Mouse (Mus musculus) olfactory bulb, adult 2 months (tissue): ENCODE measurements around the gene Cdc6. TPM values are rescaled to one million over a fixed set of nuclear protein-coding genes. Genes with fewer than 3 reads are reported as not detected.
"Not testable (repeated sequence)": the region's sequence is repeated elsewhere in the genome, so short reads cannot be mapped to it uniquely, and the experiment has no call there.

ENCODE experiments used
- H3K27ac ChIP-seq: fragments of 200-500 bp; 2 replicates; pipeline ENCODE4 v1.5.1; 2012; ENCODE audit warnings: low read depth, low read length; ENCODE audit not compliant: insufficient read depth
- H3K4me1 ChIP-seq: fragments of 200-500 bp; 2 replicates; pipeline ENCODE4 v1.6.1; 2012; ENCODE audit warnings: low read length; ENCODE audit not compliant: control insufficient read depth, insufficient read depth
- H3K4me3 ChIP-seq: fragments of 200-500 bp; 2 replicates; pipeline ENCODE4 v1.5.1; 2012; ENCODE audit warnings: mild to moderate bottlenecking, low read depth, low read length, moderate library complexity; ENCODE audit not compliant: insufficient read depth
- CTCF ChIP-seq: fragments of 200-500 bp; IDR thresholded peaks from 2 replicates; pipeline ENCODE4 v1.5.1; 2012; ENCODE audit warnings: low read depth, mild to moderate bottlenecking, low read length, moderate library complexity; ENCODE audit not compliant: insufficient read depth
- POLR2A ChIP-seq: fragments of 200-500 bp; IDR thresholded peaks from 2 replicates; pipeline ENCODE4 v1.6.1; 2012; ENCODE audit warnings: mild to moderate bottlenecking, low read depth, low read length, moderate library complexity; ENCODE audit not compliant: insufficient read depth
- WGBS: fragments of 180-500 bp; shearing (Covaris S2); methylation state at CpG from one replicate; pipeline ENCODE4 v1.1.7; 2018; 5-methylcytosine and 5-hydroxymethylcytosine counted together
- polyA plus RNA-seq: library from polyadenylated mRNA; stranded (reverse); fragments of >200 nt; gene quantifications from 2 replicates; pipeline ENCODE4 v1.2.4, GENCODE M21; 2012; ENCODE audit warnings: low replicate concordance; ENCODE audit not compliant: missing spikeins, insufficient read depth, insufficient read length

Gene Cdc6
- polyA plus RNA-seq, 1 experiment = not detected

DNA sequence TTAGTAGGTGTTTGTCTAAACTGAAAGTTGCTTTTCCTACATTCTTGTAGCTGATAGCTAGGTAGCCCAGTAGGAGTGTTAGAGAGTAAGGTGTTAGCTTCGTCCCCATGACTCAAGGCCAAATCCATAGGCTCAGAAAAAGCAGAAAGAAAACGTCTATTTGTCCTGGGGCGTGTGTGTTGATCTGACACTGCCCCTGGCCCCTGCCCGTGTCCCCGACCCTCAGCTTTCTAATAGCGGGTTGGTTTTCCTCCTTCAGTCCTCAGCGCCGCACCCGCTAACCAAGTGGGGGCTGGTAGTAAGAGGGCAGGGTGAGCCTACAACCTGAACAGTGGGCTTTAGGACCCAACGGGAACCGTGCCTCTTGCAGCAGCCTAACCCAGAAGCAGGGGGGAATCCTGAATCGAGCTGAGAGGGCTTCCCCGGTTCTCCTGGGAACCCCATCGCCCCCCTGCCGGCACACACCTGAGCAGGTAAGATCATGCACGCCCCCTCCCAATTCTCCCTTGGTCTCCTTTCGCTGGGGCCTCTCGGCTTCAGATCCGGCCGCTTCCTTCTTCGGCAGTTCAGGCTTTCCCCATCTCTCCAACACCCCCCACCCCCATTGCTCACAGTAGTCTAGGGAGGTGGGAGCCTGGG is 20.0 kb downstream of the Cdc6 start, which contains the start of gene Rara:
TSS of gene Rara (plus strand) at position 381 of the 639 bp plus-strand sequence.
- WGBS = 22% methylated on average over 21 of the region's 21 CpGs
- Histone ChIP-seq H3K4me1 (peaks cover 70% of the 10 kb centered on the region), H3K27ac (0 out of 2 replicates have a peak within 1 kb of the TSS, but pooled peaks have one; percentile 46), H3K4me3 (peak within 1 kb of the TSS; percentile 76)
- TF ChIP-seq CTCF = no peak
- TF ChIP-seq POLR2A = no peak

DNA sequence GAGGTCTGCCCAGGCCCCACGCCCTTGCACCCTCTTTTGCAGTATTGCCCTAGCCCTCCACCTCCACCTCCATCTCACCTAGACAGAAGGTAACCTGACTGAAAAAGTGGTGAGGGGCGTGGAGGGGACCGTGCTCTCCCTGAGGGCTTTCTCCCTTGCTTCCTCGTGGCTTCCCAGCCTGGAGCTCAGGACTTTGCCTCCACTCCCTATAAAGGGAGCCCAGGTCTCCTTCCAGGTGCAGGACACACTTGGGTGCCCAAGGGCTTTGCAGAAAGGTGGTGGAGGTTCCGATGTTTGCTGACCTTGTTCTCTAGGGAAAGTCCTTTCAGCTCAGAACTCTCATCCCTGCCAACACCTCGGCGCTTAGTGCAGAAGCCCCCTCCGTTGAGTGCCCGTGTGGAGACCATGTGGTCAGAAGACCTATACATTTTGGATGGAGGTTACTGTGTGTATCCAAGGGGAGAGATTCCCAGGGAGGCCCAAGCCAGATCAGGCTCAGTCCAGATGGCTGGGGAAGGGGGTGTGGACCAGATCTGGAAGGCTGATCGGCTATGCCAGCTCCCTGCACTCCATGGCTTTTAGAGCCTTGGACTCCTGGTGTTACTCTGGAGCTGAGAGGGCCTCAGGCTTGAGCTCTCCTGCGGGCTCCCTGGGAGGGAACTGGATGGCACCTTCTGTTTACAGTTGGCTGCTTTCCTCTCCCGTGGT is 20.7 kb downstream of the Cdc6 start:
- no peak for TF ChIP-seq CTCF
- no peak for TF ChIP-seq POLR2A
- Histone ChIP-seq H3K27ac (no peak overlapping the region), H3K4me3 (peak overlapping the region; percentile 76), H3K4me1 (peaks cover 72% of the 10 kb centered on the region)
- WGBS = 33% methylated on average over 12 of the region's 12 CpGs

DNA sequence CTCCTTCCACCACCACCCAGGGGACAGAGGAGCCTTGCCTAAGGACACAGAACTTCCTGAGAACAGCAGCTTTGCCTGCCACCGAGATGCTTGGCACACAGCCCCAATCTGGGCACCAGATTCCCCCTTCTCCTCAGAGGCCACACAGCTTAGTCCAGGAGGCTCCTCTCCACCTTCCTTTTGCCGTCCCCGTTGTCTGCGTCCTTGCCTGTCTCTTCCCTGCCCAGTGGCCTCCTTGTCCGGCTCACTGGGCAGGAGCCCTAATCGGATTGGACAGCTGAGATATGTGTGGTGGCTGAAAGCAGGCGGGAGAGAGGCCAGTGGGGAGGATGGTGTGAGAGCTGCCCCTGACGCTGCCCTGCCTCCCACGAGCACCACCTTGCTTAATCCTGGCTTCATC is 21.9 kb downstream of the Cdc6 start:
- peaks cover 69% of the 10 kb centered on the region for H3K4me1 ChIP-seq
- TF ChIP-seq POLR2A = no peak
- no peak for TF ChIP-seq CTCF
- H3K27ac ChIP-seq = no peak overlapping the region
- no peak overlapping the region for H3K4me3 ChIP-seq
- 47% methylated on average over 9 of the region's 9 CpGs for WGBS

DNA sequence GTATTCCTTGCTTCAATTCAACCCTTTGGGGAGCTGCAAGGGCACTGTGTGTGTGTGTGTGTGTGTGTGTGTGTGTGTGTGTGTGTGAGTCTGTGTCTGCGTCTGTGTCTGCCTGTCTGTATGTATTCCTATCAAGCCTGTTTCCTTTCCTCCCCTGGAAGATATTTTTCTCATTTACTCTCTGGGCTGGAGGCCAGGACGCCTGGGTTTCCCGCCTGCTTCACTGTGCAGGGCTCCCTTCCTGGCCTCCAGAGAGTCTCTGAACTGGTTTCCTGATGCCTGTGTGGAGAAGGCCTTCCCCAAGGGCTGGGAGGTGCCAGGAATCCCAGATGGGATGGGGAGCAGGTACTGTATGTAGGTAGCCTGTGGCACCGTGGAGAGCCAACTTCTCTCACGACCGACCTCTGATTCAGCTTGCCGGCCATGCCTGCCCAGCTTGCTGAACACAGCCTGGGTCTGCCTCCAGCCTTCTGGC is 22.6 kb downstream of the Cdc6 start:
- 54% methylated on average over 7 of the region's 7 CpGs for WGBS
- Histone ChIP-seq H3K4me3 (no peak overlapping the region), H3K4me1 (peaks cover 62% of the 10 kb centered on the region), H3K27ac (no peak overlapping the region)
- TF ChIP-seq POLR2A (no peak), CTCF (no peak)

DNA sequence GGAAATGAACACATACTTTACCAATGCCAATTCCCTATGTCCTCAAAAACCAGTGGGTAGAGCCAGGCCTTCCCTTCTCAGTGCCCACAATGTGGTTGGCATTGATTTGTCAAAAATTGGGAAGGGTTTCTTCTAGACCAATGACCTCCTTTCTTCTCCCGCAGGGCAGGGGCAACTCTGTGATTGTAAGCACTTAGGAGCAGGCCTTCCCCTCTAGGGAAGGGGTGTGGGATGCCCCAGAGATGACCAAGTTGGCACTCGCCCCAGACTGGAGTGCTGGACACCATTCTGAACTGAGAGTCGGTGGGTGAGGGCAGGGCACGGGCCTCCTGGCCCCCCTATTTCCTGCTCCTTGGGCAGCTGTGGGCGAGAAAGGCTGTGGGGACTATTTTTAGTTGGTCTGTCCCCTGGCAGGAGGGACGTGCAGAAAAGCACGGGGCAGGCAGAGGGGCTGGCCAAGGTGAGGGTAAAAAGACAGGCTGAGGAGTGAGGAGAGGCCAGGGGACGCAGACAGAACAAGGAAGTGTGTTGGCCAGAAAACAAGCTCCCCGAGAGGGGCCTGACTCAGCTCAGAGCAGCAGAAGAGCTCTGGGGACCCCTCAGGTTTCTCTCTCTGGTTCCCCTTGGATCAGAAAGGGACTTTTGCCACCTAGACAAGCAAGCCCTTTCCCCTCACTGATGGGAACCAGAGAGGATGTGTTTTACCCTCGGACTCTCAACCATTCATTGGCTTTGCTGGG is 23.3 kb downstream of the Cdc6 start:
- Histone ChIP-seq H3K4me3 (no peak overlapping the region), H3K4me1 (peaks cover 54% of the 10 kb centered on the region), H3K27ac (no peak overlapping the region)
- 55% methylated on average over 10 of the region's 10 CpGs for WGBS
- TF ChIP-seq POLR2A = no peak
- TF ChIP-seq CTCF = no peak

- H3K4me3 ChIP-seq = no peak overlapping the region
- H3K4me1 ChIP-seq = peaks cover 56% of the 10 kb centered on the region
- TF ChIP-seq CTCF (no peak), POLR2A (no peak)
- 58% methylated on average over 7 of the region's 7 CpGs for WGBS
- no peak overlapping the region for H3K27ac ChIP-seq
Observed at GRCm38 (mm10) chr11:98931513-98932292, 24.1 kb downstream of the Cdc6 start.

GRCm38 (mm10) chr11:98932293-98933091 is 24.9 kb downstream of the Cdc6 start:
- TF ChIP-seq CTCF (no peak), POLR2A (no peak)
- WGBS = 32% methylated on average over 19 of the region's 19 CpGs
- H3K4me1 ChIP-seq = peaks cover 55% of the 10 kb centered on the region
- H3K4me3 ChIP-seq = no peak overlapping the region
- H3K27ac ChIP-seq = no peak overlapping the region

- whole genome bisulfite sequencing = 11% methylated on average over 9 of the region's 9 CpGs
- H3K4me1 ChIP-seq = peaks cover 58% of the 10 kb centered on the region
- no peak overlapping the region for H3K27ac ChIP-seq
- no peak for TF ChIP-seq POLR2A
- TF ChIP-seq CTCF = no peak
- no peak overlapping the region for H3K4me3 ChIP-seq
Observed at GRCm38 (mm10) chr11:98933151-98933550, 25.6 kb downstream of the Cdc6 start.

DNA sequence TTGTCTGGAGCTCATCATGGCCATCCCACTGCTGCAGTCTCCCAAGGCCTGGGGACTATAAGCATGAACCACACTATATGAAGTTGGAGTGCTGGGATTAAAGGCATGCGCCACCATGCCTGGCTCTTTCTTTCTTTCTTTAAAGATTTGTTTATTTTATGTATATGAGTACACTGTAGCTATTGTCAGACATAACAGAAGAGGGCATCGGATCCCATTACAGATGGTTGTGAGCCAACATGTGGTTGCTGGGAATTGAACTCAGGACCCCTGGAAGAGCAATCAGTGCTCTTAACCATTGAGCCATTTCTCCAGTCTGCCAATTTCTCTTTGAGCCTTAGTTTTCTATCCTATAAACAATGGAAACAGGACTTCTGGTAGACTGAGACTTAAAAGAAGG is 26.2 kb downstream of the Cdc6 start:
- not testable (repeated sequence) for H3K27ac ChIP-seq, H3K4me3 ChIP-seq
- WGBS = 90% methylated on average over 2 of the region's 2 CpGs
- peaks cover 59% of the 10 kb centered on the region for H3K4me1 ChIP-seq
